Mouse (Mus musculus) olfactory bulb, adult 2 months (tissue): ENCODE measurements around the gene Tmem207. TPM values are rescaled to one million over a fixed set of nuclear protein-coding genes. Genes with fewer than 3 reads are reported as not detected.
"Not testable (repeated sequence)": the region's sequence is repeated elsewhere in the genome, so short reads cannot be mapped to it uniquely, and the experiment has no call there.

Experiments
- H3K27ac ChIP-seq: fragments of 200-500 bp; 2 replicates; pipeline ENCODE4 v1.5.1; 2012; ENCODE audit warnings: low read depth, low read length; ENCODE audit not compliant: insufficient read depth
- H3K4me1 ChIP-seq: fragments of 200-500 bp; 2 replicates; pipeline ENCODE4 v1.6.1; 2012; ENCODE audit warnings: low read length; ENCODE audit not compliant: control insufficient read depth, insufficient read depth
- H3K4me3 ChIP-seq: fragments of 200-500 bp; 2 replicates; pipeline ENCODE4 v1.5.1; 2012; ENCODE audit warnings: mild to moderate bottlenecking, low read depth, low read length, moderate library complexity; ENCODE audit not compliant: insufficient read depth
- CTCF ChIP-seq: fragments of 200-500 bp; IDR thresholded peaks from 2 replicates; pipeline ENCODE4 v1.5.1; 2012; ENCODE audit warnings: low read depth, mild to moderate bottlenecking, low read length, moderate library complexity; ENCODE audit not compliant: insufficient read depth
- POLR2A ChIP-seq: fragments of 200-500 bp; IDR thresholded peaks from 2 replicates; pipeline ENCODE4 v1.6.1; 2012; ENCODE audit warnings: mild to moderate bottlenecking, low read depth, low read length, moderate library complexity; ENCODE audit not compliant: insufficient read depth
- WGBS: fragments of 180-500 bp; shearing (Covaris S2); methylation state at CpG from one replicate; pipeline ENCODE4 v1.1.7; 2018; 5-methylcytosine and 5-hydroxymethylcytosine counted together
- polyA plus RNA-seq: library from polyadenylated mRNA; stranded (reverse); fragments of >200 nt; gene quantifications from 2 replicates; pipeline ENCODE4 v1.2.4, GENCODE M21; 2012; ENCODE audit warnings: low replicate concordance; ENCODE audit not compliant: missing spikeins, insufficient read depth, insufficient read length

Gene Tmem207
- polyA plus RNA-seq, 1 experiment, result not detected

GRCm38 (mm10) chr16:26546170-26546878 is 19.8 kb upstream of the Tmem207 start:
- Histone ChIP-seq H3K4me1 (no peaks in the 10 kb centered on the region), H3K4me3 (no peak overlapping the region), H3K27ac (no peak overlapping the region)
- WGBS, result 28% methylated on average over 7 of the region's 7 CpGs
- TF ChIP-seq CTCF (no peak), POLR2A (no peak)

- H3K4me3 ChIP-seq, result no peak overlapping the region
- TF ChIP-seq POLR2A, result no peak
- no peak for TF ChIP-seq CTCF
- WGBS, result 75% methylated on average over 1 of the region's 1 CpGs
Observed at GRCm38 (mm10) chr16:26532287-26532686, 5.7 kb upstream of the Tmem207 start.

DNA sequence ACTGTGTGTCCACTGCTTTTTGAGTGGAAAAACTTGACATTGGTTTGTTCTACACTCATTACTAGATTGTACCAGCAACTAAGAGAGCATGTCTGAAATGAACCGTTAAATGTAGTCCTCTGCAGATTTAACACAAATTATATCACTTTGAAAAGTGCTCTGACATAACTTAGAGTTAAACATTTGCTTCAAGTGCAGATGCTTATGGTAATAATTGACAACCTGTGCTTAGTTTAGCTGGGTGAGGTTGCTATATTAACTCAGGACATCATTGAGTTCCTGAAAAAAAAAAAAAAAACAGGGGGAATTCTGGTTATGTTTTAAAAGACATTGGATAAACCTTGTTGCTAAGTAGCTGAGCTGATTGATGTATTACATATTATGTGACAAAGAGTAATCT is 3.9 kb upstream of the Tmem207 start:
- WGBS, result 88% methylated on average over 1 of the region's 1 CpGs
- Histone ChIP-seq H3K4me1 (no peaks in the 10 kb centered on the region), H3K27ac (no peak overlapping the region), H3K4me3 (no peak overlapping the region)
- TF ChIP-seq POLR2A, result no peak
- no peak for TF ChIP-seq CTCF

More at GRCm38 (mm10) chr16:26532287-26532686, 5.7 kb upstream of the Tmem207 start:
- no peak overlapping the region for H3K27ac ChIP-seq
- no peaks in the 10 kb centered on the region for H3K4me1 ChIP-seq

DNA sequence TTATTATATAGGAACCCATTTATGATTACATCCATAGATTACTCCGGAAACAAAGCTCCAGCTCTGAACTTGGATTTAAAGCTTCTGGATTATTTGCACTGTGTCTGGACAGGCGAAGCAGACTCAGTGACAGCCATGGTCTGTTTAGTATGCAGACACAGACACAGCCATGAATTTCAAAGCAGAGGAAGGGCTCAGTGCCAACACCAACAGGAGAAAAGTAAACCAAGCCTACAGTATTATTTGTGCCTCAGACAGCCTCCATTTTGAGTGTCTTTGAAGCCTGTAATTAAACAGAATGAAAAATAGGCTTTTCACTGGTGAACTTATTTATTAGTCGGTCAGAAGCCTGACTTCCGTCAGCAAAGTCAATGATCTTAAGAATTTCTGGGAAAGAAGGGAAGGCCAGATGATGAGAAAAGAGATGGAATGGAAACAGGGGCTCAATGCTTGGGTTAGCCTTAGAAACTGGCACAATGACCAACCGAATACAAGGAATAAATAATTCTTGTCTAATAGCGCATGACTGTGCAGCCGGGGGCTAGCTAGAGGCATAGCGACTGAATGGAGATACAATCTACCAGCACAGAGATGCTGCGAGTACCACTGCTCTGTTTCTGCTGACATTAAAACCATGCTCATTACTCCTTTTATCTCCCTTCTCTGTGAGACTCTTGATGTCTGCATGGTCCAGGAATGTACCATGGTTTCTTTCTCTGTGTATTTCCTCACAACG is 1.5 kb upstream of the Tmem207 start:
- Histone ChIP-seq H3K4me1 (no peaks in the 10 kb centered on the region), H3K27ac (peak overlapping the region; percentile 58), H3K4me3 (no peak overlapping the region)
- 22% methylated on average over 10 of the region's 10 CpGs for WGBS
- TF ChIP-seq POLR2A (no peak), CTCF (no peak)

- no peak for TF ChIP-seq CTCF
- no peak for TF ChIP-seq POLR2A
- 92% methylated on average over 5 of the region's 5 CpGs for WGBS
- Histone ChIP-seq H3K27ac (no peak overlapping the region), H3K4me3 (no peak overlapping the region), H3K4me1 (no peaks in the 10 kb centered on the region)
Observed at GRCm38 (mm10) chr16:26525832-26526231, 737 bp downstream of the Tmem207 start.

DNA sequence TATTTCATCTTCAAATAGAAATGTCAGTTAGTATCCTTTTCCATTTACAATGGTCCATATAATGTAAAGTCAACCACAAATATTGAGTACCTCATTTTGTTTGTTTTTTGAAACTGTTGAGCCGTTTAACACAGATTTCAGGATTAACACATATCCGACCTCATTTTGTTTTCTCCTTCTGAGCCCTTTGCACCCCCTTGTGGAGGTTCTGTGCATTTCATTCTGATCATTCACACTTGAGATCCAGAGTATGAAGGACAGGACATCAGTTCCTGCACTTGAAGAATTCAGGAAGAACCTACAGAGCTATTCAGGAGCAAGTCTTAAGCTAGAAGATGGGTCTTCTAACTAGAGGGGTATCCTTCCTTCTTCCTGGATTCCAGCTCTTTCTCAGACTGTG is 7.0 kb downstream of the Tmem207 start:
- Histone ChIP-seq H3K4me3 (no peak overlapping the region), H3K4me1 (no peaks in the 10 kb centered on the region), H3K27ac (no peak overlapping the region)
- TF ChIP-seq CTCF (no peak), POLR2A (no peak)
- WGBS, result 44% methylated on average over 2 of the region's 2 CpGs

DNA sequence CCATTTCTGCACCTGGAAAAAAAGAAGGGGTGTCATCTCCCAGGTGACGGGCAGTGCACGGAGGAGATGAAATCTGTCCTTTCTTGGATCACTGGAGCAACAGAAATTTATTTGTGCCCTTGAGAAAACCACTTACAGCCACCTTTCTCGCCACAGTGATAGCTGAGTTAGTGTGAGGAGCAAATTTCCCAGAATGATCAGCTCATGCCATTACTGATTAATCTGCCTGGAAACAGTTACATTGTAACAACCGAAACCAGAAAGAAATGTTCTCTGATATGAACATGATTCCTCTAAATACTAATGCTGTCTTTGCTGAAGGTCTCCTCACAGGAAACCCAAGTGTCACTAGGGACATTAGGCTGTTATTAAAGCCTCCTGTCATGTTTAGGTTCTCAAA is 21.6 kb downstream of the Tmem207 start:
- no peaks in the 10 kb centered on the region for H3K4me1 ChIP-seq
- H3K4me3 ChIP-seq, result no peak overlapping the region
- H3K27ac ChIP-seq, result no peak overlapping the region
- 92% methylated on average over 4 of the region's 4 CpGs for WGBS
- TF ChIP-seq CTCF, result no peak
- no peak for TF ChIP-seq POLR2A

DNA sequence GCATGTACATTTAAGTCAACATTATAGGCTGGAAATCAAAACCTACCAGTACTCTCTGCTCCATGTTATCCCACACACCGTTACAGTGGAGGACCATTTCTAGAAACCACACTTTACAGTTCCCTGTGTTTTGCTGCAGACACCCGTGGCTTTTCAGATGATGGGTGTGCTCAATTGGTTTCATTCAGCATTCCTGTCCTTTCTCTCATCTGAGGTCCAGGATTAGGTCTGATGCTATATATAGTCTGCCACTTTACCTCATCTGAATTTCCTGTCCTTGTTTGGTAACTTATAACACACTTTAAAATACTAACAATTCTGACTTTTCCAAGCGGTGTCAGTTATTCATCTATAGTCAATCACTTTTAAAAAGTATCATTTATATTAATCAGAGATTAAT is 25.8 kb downstream of the Tmem207 start:
- WGBS, result 67% methylated on average over 3 of the region's 3 CpGs
- Histone ChIP-seq H3K4me3 (no peak overlapping the region), H3K27ac (no peak overlapping the region), H3K4me1 (no peaks in the 10 kb centered on the region)
- no peak for TF ChIP-seq POLR2A
- no peak for TF ChIP-seq CTCF

GRCm38 (mm10) chr16:26499705-26500104 is 26.9 kb downstream of the Tmem207 start:
- 93% methylated on average over 3 of the region's 3 CpGs for WGBS
- not testable (repeated sequence) for H3K4me3 ChIP-seq, H3K27ac ChIP-seq, H3K4me1 ChIP-seq
